Mouse (Mus musculus) hindbrain, embryonic 14.5 days (tissue): ENCODE measurements at regions not wholly inside any gene's neighbourhood (a gene's known extent, or its start where the extent isn't known, plus 50 kb on each side); places are given as distances from the start of the nearest gene placed in this dataset.
A peak's percentile ranks its signal among the peaks of the same experiment; 100 is the strongest.

ENCODE experiments used
- ATAC-seq: fragments of 200-750 bp; cut with Nextera tagmentation; 2 replicates; pipeline ENCODE4 v1.8.0; 2017; ENCODE audit warnings: moderate number of reproducible peaks, mild to moderate bottlenecking, moderate TSS enrichment, moderate library complexity; ENCODE audit not compliant: low FRiP score
- DNase-seq: peaks from one replicate; pipeline ENCODE4 v3.0.0-alpha.2; 2015; ENCODE audit warnings: low spot score
- H3K27ac ChIP-seq: fragments of 300-500 bp; sonication (generic); 2 replicates; pipeline ENCODE4 v1.5.1; 2014; ENCODE audit warnings: mild to moderate bottlenecking, moderate library complexity
- H3K27me3 ChIP-seq: fragments of 300-500 bp; sonication (generic); 2 replicates; pipeline ENCODE4 v1.6.1; 2014; ENCODE audit warnings: mild to moderate bottlenecking, low read length, mixed read lengths; ENCODE audit not compliant: control insufficient read depth, insufficient read depth
- H3K36me3 ChIP-seq: fragments of 300-500 bp; sonication (generic); replicated peaks from 2 replicates; pipeline ENCODE4 v1.6.1; 2014; ENCODE audit not compliant: control insufficient read depth, insufficient read depth
- H3K4me1 ChIP-seq: fragments of 300-500 bp; sonication (generic); replicated peaks from 2 replicates; pipeline ENCODE4 v1.6.1; 2014; ENCODE audit warnings: antibody characterized with exemption, low read length, mixed read lengths; ENCODE audit not compliant: control insufficient read depth, insufficient read depth
- H3K4me2 ChIP-seq: fragments of 300-500 bp; sonication (generic); replicated peaks from 2 replicates; pipeline ENCODE4 v1.6.1; 2014; ENCODE audit warnings: mild to moderate bottlenecking, moderate library complexity
- H3K4me3 ChIP-seq: fragments of 300-500 bp; sonication (generic); replicated peaks from 2 replicates; pipeline ENCODE4 v1.5.1; 2014; ENCODE audit warnings: mild to moderate bottlenecking, low read length
- H3K9ac ChIP-seq: fragments of 300-500 bp; sonication (generic); 2 replicates; pipeline ENCODE4 v1.6.1; 2014
- H3K9me3 ChIP-seq: fragments of 300-500 bp; sonication (generic); 2 replicates; pipeline ENCODE4 v1.6.1; 2016; ENCODE audit warnings: low read length; ENCODE audit not compliant: control insufficient read depth
- WGBS: fragments of 180-500 bp; shearing (Covaris S2); extraction: QIAGEN DNeasy Blood & Tissue Kit; methylation state at CpG from one replicate; pipeline ENCODE4 v1.1.7; 2014; 5-methylcytosine and 5-hydroxymethylcytosine counted together

GRCm38 (mm10) chr3:51064201-51064600 lies 160.0 kb upstream of the Noct start:
- H3K4me1 ChIP-seq: 0 out of 2 replicates have a peak, but pooled peaks cover 5% of the 10 kb centered on the region
- H3K27me3 ChIP-seq: no peaks in the 10 kb centered on the region
- H3K4me2 ChIP-seq: no peak overlapping the region
- H3K27ac ChIP-seq: no peak overlapping the region
- no peak for DNase-seq
- 62% methylated on average over 4 of the region's 4 CpGs for WGBS
- no peak overlapping the region for H3K9ac ChIP-seq
- no peak overlapping the region for H3K4me3 ChIP-seq
- ATAC-seq: no peak
- H3K9me3 ChIP-seq: no peaks in the 10 kb centered on the region
- H3K36me3 ChIP-seq: no peaks in the 10 kb centered on the region

- no peaks in the 10 kb centered on the region for H3K9me3 ChIP-seq
- WGBS: 40% methylated on average over 5 of the region's 5 CpGs
- no peak for DNase-seq
Measured at GRCm38 (mm10) chr3:51066373-51066772, 157.9 kb upstream of the Noct start.

GRCm38 (mm10) chr3:51072417-51072816 lies 151.8 kb upstream of the Noct start:
- WGBS: 71% methylated on average over 10 of the region's 10 CpGs
- H3K9ac ChIP-seq: no peak overlapping the region
- no peak overlapping the region for H3K4me2 ChIP-seq
- DNase-seq: no peak
- no peaks in the 10 kb centered on the region for H3K36me3 ChIP-seq
- no peak overlapping the region for H3K4me3 ChIP-seq
- H3K27ac ChIP-seq: no peak overlapping the region
- 0 out of 2 replicates have a peak, but pooled peaks cover 3% of the 10 kb centered on the region for H3K4me1 ChIP-seq
- no peak for ATAC-seq
- no peaks in the 10 kb centered on the region for H3K27me3 ChIP-seq
- no peaks in the 10 kb centered on the region for H3K9me3 ChIP-seq

More at GRCm38 (mm10) chr3:51066373-51066772, 157.9 kb upstream of the Noct start:
- H3K36me3 ChIP-seq: no peaks in the 10 kb centered on the region
- H3K4me3 ChIP-seq: no peak overlapping the region
- H3K4me2 ChIP-seq: no peak overlapping the region
- H3K27ac ChIP-seq: no peak overlapping the region
- 0 out of 2 replicates have a peak, but pooled peaks cover 5% of the 10 kb centered on the region for H3K4me1 ChIP-seq
- no peaks in the 10 kb centered on the region for H3K27me3 ChIP-seq
- ATAC-seq: peak; percentile 31; the same call in 1 of the 2 replicates
- H3K9ac ChIP-seq: no peak overlapping the region

DNA sequence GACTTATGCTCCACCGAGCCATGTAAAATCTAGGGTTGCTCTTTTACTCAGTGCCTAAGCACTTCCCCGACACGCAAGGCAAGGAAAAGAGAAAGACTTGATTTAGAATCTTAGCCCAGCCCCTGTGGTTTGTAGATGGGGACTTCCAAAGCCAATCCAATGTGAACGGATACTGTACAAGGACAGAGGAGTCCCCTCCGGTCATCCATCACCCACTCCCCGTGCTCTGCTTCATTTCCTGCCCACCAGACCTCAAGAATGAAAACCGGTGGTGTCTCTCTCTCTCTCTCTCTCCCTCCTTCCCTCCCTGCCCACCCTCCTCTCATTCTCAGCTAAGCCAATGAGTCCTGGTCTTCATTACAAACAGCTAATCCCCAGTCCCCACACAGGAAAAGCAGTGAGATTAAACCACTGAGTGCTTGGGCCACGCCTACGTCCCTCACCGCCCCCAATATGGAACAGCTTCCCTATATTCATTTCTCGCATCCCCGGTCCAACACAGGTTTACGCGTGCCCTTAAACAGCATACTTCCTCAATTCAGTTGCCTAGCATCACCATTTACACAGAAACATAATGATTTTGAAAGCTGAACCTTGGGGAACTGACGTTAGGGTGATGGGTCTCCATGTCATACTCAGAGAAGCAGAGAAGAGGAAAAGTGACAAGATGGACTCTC lies 151.1 kb upstream of the Noct start:
- WGBS: 82% methylated on average over 15 of the region's 15 CpGs
- Histone ChIP-seq H3K9me3 (no peaks in the 10 kb centered on the region), H3K36me3 (no peaks in the 10 kb centered on the region), H3K9ac (no peak overlapping the region), H3K27ac (no peak overlapping the region), H3K27me3 (no peaks in the 10 kb centered on the region), H3K4me2 (no peak overlapping the region), H3K4me3 (no peak overlapping the region), H3K4me1 (0 out of 2 replicates have a peak, but pooled peaks cover 3% of the 10 kb centered on the region)
- ATAC-seq: 0 out of 2 replicates have a peak, but pooled peaks have one; percentile 53
- DNase-seq: no peak

DNA sequence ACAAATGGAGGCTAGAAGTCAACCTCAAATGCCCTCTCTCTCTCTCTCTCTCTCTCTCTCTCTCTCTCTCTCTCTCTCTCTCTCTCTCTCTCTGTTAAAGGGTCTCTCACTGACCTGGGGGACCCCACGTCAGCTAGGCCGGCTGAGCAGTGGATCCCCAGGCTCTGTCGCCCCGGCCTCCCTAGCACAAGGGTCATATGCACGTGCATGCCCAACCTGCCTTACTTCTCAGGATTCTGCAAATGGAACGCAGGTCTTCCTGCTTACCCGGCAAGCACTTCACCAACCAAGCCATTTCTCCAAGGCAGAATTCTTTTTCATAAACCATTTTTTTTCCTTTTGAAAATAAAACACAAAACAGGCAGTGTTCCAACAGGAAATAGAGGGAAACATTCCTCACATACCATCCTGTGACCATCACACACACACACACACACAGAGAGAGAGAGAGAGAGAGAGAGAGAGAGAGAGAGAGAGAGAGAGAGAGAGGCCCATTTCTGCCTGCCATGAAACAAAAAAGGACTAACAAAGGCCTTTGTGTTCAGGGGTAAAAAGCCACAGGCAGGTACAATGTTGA lies 150.4 kb upstream of the Noct start:
- Histone ChIP-seq H3K27ac (no peak overlapping the region), H3K4me3 (no peak overlapping the region), H3K9me3 (no peaks in the 10 kb centered on the region), H3K27me3 (no peaks in the 10 kb centered on the region), H3K4me2 (no peak overlapping the region), H3K9ac (no peak overlapping the region), H3K36me3 (no peaks in the 10 kb centered on the region), H3K4me1 (0 out of 2 replicates have a peak, but pooled peaks cover 3% of the 10 kb centered on the region)
- 81% methylated on average over 7 of the region's 7 CpGs for WGBS
- ATAC-seq (no peak), DNase-seq (no peak)

GRCm38 (mm10) chr3:51075219-51075920 lies 148.9 kb upstream of the Noct start:
- no peak overlapping the region for H3K27ac ChIP-seq
- 71% methylated on average over 10 of the region's 10 CpGs for WGBS
- no peak for DNase-seq

DNA sequence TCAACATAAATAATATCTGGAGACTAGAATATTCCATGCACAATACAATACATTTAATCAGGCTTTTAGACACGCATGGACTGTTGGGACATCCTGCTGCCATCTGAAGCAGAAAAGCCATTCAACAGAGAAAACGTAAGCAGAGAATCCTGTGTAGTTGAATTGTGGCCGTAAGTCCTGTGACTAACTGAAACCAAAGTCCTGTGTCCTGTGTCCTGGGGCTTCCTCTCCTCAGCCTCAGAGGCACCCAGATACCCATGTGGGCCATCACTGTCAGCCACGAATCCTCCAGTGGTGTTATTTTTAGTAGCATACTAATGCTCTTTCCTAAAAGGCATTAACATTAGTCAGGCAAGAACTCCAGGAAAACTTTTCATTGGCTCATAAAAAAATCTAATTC lies 145.8 kb upstream of the Noct start:
- no peak for DNase-seq
- Histone ChIP-seq H3K9me3 (no peaks in the 10 kb centered on the region), H3K4me3 (no peak overlapping the region), H3K36me3 (no peaks in the 10 kb centered on the region), H3K27ac (no peak overlapping the region), H3K4me2 (no peak overlapping the region), H3K9ac (no peak overlapping the region), H3K27me3 (no peaks in the 10 kb centered on the region), H3K4me1 (0 out of 2 replicates have a peak, but pooled peaks cover 13% of the 10 kb centered on the region)
- WGBS: 60% methylated on average over 4 of the region's 4 CpGs
- ATAC-seq: no peak

More at GRCm38 (mm10) chr3:51075219-51075920, 148.9 kb upstream of the Noct start:
- no peak overlapping the region for H3K4me2 ChIP-seq
- H3K9ac ChIP-seq: no peak overlapping the region
- H3K36me3 ChIP-seq: no peaks in the 10 kb centered on the region
- 0 out of 2 replicates have a peak, but pooled peaks cover 3% of the 10 kb centered on the region for H3K4me1 ChIP-seq
- ATAC-seq: no peak
- no peak overlapping the region for H3K4me3 ChIP-seq
- no peaks in the 10 kb centered on the region for H3K9me3 ChIP-seq
- no peaks in the 10 kb centered on the region for H3K27me3 ChIP-seq

DNA sequence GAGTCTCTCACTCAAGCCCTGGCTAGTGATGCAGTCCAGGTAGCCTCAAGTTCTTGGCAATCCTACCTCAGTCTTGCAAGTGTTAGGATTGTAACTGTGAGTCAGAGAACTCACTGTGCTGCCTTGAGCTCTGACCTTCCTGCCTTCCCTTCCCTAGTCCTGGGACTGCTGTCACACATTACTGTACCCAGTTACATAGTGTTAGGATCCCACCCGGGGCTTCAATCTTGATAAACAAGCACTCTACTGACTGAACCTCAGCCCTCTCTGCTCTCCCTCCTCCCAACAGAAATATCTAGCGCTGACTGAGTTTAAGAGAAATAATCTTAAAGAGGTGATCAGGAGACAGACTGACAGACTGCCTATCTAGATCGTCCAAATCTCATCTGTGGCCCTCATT lies 143.8 kb upstream of the Noct start:
- Histone ChIP-seq H3K4me1 (0 out of 2 replicates have a peak, but pooled peaks cover 12% of the 10 kb centered on the region), H3K4me3 (no peak overlapping the region), H3K9me3 (no peaks in the 10 kb centered on the region), H3K9ac (no peak overlapping the region), H3K36me3 (no peaks in the 10 kb centered on the region), H3K4me2 (no peak overlapping the region), H3K27me3 (no peaks in the 10 kb centered on the region), H3K27ac (no peak overlapping the region)
- DNase-seq (no peak), ATAC-seq (no peak)
- WGBS: 78% methylated on average over 3 of the region's 3 CpGs

DNA sequence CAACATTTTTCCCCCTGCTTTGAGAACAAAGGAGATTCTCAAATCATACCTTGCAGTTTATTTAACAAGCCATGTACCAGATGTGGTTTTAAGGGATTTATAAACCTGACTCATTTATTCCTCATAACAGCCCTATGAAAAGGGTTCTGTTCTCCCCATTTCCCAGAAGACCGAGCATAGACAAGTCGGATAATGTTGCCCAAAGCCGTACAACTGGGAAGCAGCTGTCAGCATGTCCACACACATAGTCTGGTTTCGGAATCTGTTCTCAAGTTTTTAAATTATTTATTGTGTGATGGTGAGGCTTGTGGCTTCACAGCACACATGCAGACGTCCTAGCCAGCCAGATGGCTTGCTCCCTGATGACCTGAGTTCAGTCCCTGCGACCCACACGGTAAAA lies 143.4 kb upstream of the Noct start:
- H3K9ac ChIP-seq: no peak overlapping the region
- WGBS: 59% methylated on average over 7 of the region's 7 CpGs
- H3K36me3 ChIP-seq: no peaks in the 10 kb centered on the region
- H3K4me3 ChIP-seq: no peak overlapping the region
- no peak overlapping the region for H3K4me2 ChIP-seq
- 0 out of 2 replicates have a peak, but pooled peaks cover 12% of the 10 kb centered on the region for H3K4me1 ChIP-seq
- no peak for DNase-seq
- H3K27me3 ChIP-seq: no peaks in the 10 kb centered on the region
- ATAC-seq: no peak
- H3K27ac ChIP-seq: no peak overlapping the region
- no peaks in the 10 kb centered on the region for H3K9me3 ChIP-seq
